In the genomic region with DNA sequence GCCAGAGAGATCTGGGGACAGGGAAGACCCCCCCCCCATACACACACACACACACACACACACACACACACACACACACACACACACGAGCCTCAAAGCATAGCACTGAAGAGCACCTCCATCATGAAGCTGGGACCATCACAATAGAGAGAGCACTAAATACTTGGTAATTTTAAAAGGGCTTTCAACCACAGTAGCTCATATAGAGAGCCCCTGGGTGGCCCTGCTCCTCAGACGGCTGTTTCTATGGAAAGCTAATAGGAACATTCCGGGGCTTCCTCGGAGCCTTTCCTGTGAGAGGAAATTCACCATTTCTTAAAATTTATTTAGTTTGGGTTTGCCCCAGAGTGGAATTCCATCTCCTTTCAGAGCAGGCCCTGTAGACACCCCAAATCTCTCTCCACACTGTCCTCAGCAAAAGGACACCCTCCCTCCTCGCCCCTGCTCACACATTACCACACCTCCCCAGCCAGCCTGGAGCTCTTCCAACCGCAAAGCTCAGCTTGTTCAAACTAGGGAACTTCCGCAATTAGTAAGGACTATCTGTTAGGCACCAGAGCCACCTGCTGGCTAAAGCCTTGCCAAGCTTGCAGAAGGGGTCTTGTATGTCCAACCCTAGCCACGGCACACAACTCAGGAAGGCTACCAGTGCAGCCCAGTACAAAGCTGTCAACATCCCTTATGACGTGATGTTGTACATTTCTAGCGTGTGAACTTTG, we compare ENCODE assay signal across 8 mouse cellular contexts. TPM values are rescaled to one million over a fixed set of nuclear protein-coding genes. Genes with fewer than 3 reads are reported as not detected.
DNase-seq lines count a peak whose midpoint lies in the region; ATAC-seq and TF ChIP-seq lines count a peak whose summit lies in the region.

No protein-coding gene starts in this region.

- peak overlapping the region; percentile 27 for H3K4me2 ChIP-seq in hindbrain, embryonic 16.5 days (ENCODE audit: low read length)

- no peaks in the 10 kb centered on the region for H3K36me3 ChIP-seq in hindbrain, embryonic 16.5 days (ENCODE audit: control insufficient read depth, insufficient read depth, low read length)

- H3K9me3 ChIP-seq in hindbrain, embryonic 16.5 days (ENCODE audit: control insufficient read depth, low read length): no peaks in the 10 kb centered on the region

- peak; percentile 51 for DNase-seq in adrenal gland, adult 2 months
- peak; percentile 16 to 24 for DNase-seq in gastrocnemius, adult 8-10 months (ENCODE audit: low spot score in 2 of 2)
- peak; percentile 68 to 77 for DNase-seq in layer of hippocampus, postnatal 25 days (ENCODE audit: extremely low spot score in 1 of 2, low spot score in 1 of 2)
- peak; percentile 81 for DNase-seq in lung, postnatal 36 days
- peak; percentile 84 to 85 for DNase-seq in right cerebral cortex, adult 2 months (ENCODE audit: low spot score in 2 of 2)
- DNase-seq in B cell, adult 2 months: no peak

- no peak for TF ChIP-seq POLR2A in cortical plate, adult 2 months (IDR thresholded peaks at IDR 0.05; ENCODE audit: extremely low read depth, insufficient read depth, low read length)

- 0 out of 2 replicates have a peak, but pooled peaks cover 3% of the 10 kb centered on the region for H3K27me3 ChIP-seq in hindbrain, embryonic 16.5 days (replicated peaks; ENCODE audit: control insufficient read depth, insufficient read depth, low read length)

- no peaks in the 10 kb centered on the region; the same call in 1 of the 2 replicates for H3K4me1 ChIP-seq in cortical plate, adult 2 months (ENCODE audit: control insufficient read depth, insufficient read depth, low read length)
- peaks cover 4% of the 10 kb centered on the region; the same call in 1 of the 2 replicates for H3K4me1 ChIP-seq in hindbrain, embryonic 16.5 days (ENCODE audit: control insufficient read depth, insufficient read depth, low read depth, low read length)

- no peak overlapping the region for H3K4me3 ChIP-seq in cortical plate, adult 2 months (ENCODE audit: insufficient read depth, low read length)
- no peak overlapping the region for H3K4me3 ChIP-seq in hindbrain, embryonic 16.5 days (ENCODE audit: low read length)

- H3K27ac ChIP-seq in cortical plate, adult 2 months (ENCODE audit: insufficient read depth, low read length): no peak overlapping the region
- no peak overlapping the region for H3K27ac ChIP-seq in hindbrain, embryonic 16.5 days (ENCODE audit: low read depth, low read length)

- WGBS in hindbrain, embryonic 16.5 days: 26% methylated on average over 10 of the region's 10 CpGs

- TF ChIP-seq CTCF in cortical plate, adult 2 months (IDR thresholded peaks at IDR 0.05; ENCODE audit: extremely low read depth, insufficient read depth, low read length): peak; percentile 91

- no peak overlapping the region for H3K9ac ChIP-seq in hindbrain, embryonic 16.5 days (ENCODE audit: low read depth, low read length)

- ATAC-seq in hindbrain, embryonic 16.5 days: peak; percentile 84

RNA-seq across cellular contexts. Expression of gene D430019H16Rik, which starts 26.5 kb away (rescaled TPM):
- 1 to 10 TPM; 3.6 to 5.6 TPM for total RNA-seq in adrenal gland, adult 2 months (2021)
- polyA plus RNA-seq in adrenal gland, adult 2 months (2012; rRNA removed): 3.8 and 4.0 TPM in 2 replicates
- 60.9 and 65.5 TPM in 2 replicates for polyA plus RNA-seq in cortical plate, adult 2 months (2012; rRNA removed)
- total RNA-seq in gastrocnemius, adult 8-10 months (2022): under 1 TPM; 0.10 to 0.18 (median 0.15) TPM
- polyA plus RNA-seq in hindbrain, embryonic 16.5 days (2015; fragmentation: Nextera tagmentation; extraction: Ambion mirVana): 10.8 and 12.3 TPM in 2 replicates
- 100 to 1,000 TPM; 122 to 131 TPM for total RNA-seq in layer of hippocampus, postnatal 25 days (2021)

Comparison
In these comparisons a context has a peak if more than half of its experiments do, and no peak if none do; other contexts are left out.
1. DNase-seq: peak in adrenal gland, adult 2 months (single experiment), gastrocnemius, adult 8-10 months (2 of 2), layer of hippocampus, postnatal 25 days (2 of 2), lung, postnatal 36 days (single experiment) and right cerebral cortex, adult 2 months (2 of 2); none in B cell, adult 2 months (0 of 2).
2. RNA of gene D430019H16Rik, which starts 26.5 kb away (total RNA-seq): 122 to 131 TPM in layer of hippocampus, postnatal 25 days; 3.6 to 5.6 TPM in adrenal gland, adult 2 months and 0.10 to 0.18 TPM in gastrocnemius, adult 8-10 months; every median in the first group is over 10 times any median in the second.